Comparison of ENCODE assay signal across 13 mouse cellular contexts in genomic region chr11:32302824-32303419, GRCm38 (mm10). TPM values are rescaled to one million over a fixed set of nuclear protein-coding genes. Genes with fewer than 3 reads are reported as not detected.
DNase-seq lines count a peak whose midpoint lies in the region; ATAC-seq lines count a peak whose summit lies in the region.
"Had no signal": no experiment of that assay in that cellular context is flagged by ENCODE, and none has a peak within 500 bp of the region (broad histone marks: within the 10 kb centered on the region; RNA-seq: fewer than 3 reads in every experiment).

No protein-coding gene starts in this region.

- no peaks in the 10 kb centered on the region for H3K27me3 ChIP-seq in forebrain, embryonic 15.5 days
- H3K27me3 ChIP-seq in forebrain, embryonic 12.5 days, result peaks cover 18% of the 10 kb centered on the region
- H3K27me3 ChIP-seq in liver, embryonic 13.5 days, result peaks cover 42% of the 10 kb centered on the region
- H3K27me3 ChIP-seq in liver, embryonic 11.5 days (replicated peaks; ENCODE audit: control insufficient read depth, insufficient read depth, low read length), result peaks cover 9% of the 10 kb centered on the region

- DNase-seq in liver, embryonic 13.5 days, result no peak
- DNase-seq in liver, embryonic 11.5 days (ENCODE audit: low spot score), result no peak
- peak; percentile 43 for DNase-seq in heart, postnatal 4 days
- DNase-seq in lung, postnatal 4 days, result peak; percentile 11 to 69
- no peak for DNase-seq in thymus, adult 18-20 months
- DNase-seq: cerebellum, adult 18-20 months had no signal

- H3K4me2 ChIP-seq in forebrain, embryonic 15.5 days (replicated peaks), result no peak overlapping the region
- no peak overlapping the region for H3K4me2 ChIP-seq in forebrain, embryonic 12.5 days
- no peak overlapping the region for H3K4me2 ChIP-seq in liver, embryonic 13.5 days
- H3K4me2 ChIP-seq in liver, embryonic 11.5 days, result no peak overlapping the region

- H3K27ac ChIP-seq in forebrain, embryonic 15.5 days (replicated peaks), result peak overlapping the region; percentile 31; the same call in 1 of the 2 replicates
- no peak overlapping the region for H3K27ac ChIP-seq in forebrain, embryonic 12.5 days
- peak overlapping the region; percentile 20; the same call in 1 of the 2 replicates for H3K27ac ChIP-seq in liver, embryonic 13.5 days
- no peak overlapping the region for H3K27ac ChIP-seq in liver, embryonic 11.5 days (ENCODE audit: low read depth, low read length)

- no peak overlapping the region for H3K9ac ChIP-seq in forebrain, embryonic 15.5 days (replicated peaks)
- no peak overlapping the region for H3K9ac ChIP-seq in forebrain, embryonic 12.5 days
- peak overlapping the region; percentile 31; the same call in 1 of the 2 replicates for H3K9ac ChIP-seq in liver, embryonic 13.5 days
- no peak overlapping the region for H3K9ac ChIP-seq in liver, embryonic 11.5 days (ENCODE audit: low read depth, low read length)

- H3K4me1 ChIP-seq in forebrain, embryonic 15.5 days, result peaks cover 9% of the 10 kb centered on the region; the same call in 1 of the 2 replicates
- no peaks in the 10 kb centered on the region for H3K4me1 ChIP-seq in forebrain, embryonic 12.5 days
- peaks cover 58% of the 10 kb centered on the region for H3K4me1 ChIP-seq in liver, embryonic 13.5 days (replicated peaks)
- H3K4me1 ChIP-seq in liver, embryonic 11.5 days (replicated peaks; ENCODE audit: control insufficient read depth, insufficient read depth, low read length), result no peaks in the 10 kb centered on the region

- H3K4me3 ChIP-seq in forebrain, embryonic 15.5 days, result no peak overlapping the region
- no peak overlapping the region for H3K4me3 ChIP-seq in forebrain, embryonic 12.5 days (replicated peaks)
- no peak overlapping the region for H3K4me3 ChIP-seq in liver, embryonic 13.5 days (replicated peaks)
- H3K4me3 ChIP-seq in liver, embryonic 11.5 days (ENCODE audit: low read depth, low read length), result no peak overlapping the region

- WGBS in forebrain, embryonic 15.5 days, result 38% methylated on average over 2 of the region's 2 CpGs
- WGBS in forebrain, embryonic 12.5 days, result 43% methylated on average over 2 of the region's 2 CpGs
- WGBS in liver, embryonic 13.5 days (ENCODE audit: insufficient replicate concordance), result 33% methylated on average over 2 of the region's 2 CpGs
- 44% methylated on average over 2 of the region's 2 CpGs for WGBS in liver, embryonic 11.5 days

- ATAC-seq in forebrain, embryonic 15.5 days (replicated peaks), result peak; percentile 60
- ATAC-seq in forebrain, embryonic 12.5 days (ENCODE audit: low FRiP score), result no peak
- no peak for ATAC-seq in liver, embryonic 13.5 days (ENCODE audit: low read depth)
- ATAC-seq in liver, embryonic 11.5 days (replicated peaks; ENCODE audit: low FRiP score), result no peak
- no peak for ATAC-seq in activated CD4-positive, CD25-positive, alpha-beta regulatory T cell, adult 4 months

- H3K9me3 ChIP-seq in forebrain, embryonic 15.5 days, result no peaks in the 10 kb centered on the region
- no peaks in the 10 kb centered on the region for H3K9me3 ChIP-seq in forebrain, embryonic 12.5 days
- no peaks in the 10 kb centered on the region for H3K9me3 ChIP-seq in liver, embryonic 13.5 days (replicated peaks)
- no peaks in the 10 kb centered on the region for H3K9me3 ChIP-seq in liver, embryonic 11.5 days (ENCODE audit: control insufficient read depth, low read length)

- H3K36me3 ChIP-seq in forebrain, embryonic 15.5 days, result no peaks in the 10 kb centered on the region
- H3K36me3 ChIP-seq in forebrain, embryonic 12.5 days (replicated peaks), result no peaks in the 10 kb centered on the region
- peaks cover 37% of the 10 kb centered on the region for H3K36me3 ChIP-seq in liver, embryonic 13.5 days
- H3K36me3 ChIP-seq in liver, embryonic 11.5 days (ENCODE audit: control insufficient read depth, insufficient read depth, low read length), result no peaks in the 10 kb centered on the region

RNA-seq across cellular contexts. Expression of gene Hbq1a, which starts 3.1 kb away (rescaled TPM):
- polyA plus RNA-seq in forebrain, embryonic 15.5 days (2015; fragmentation: Nextera tagmentation; extraction: Ambion mirVana), result 0.69 and 1.1 TPM in 2 replicates
- polyA plus RNA-seq in forebrain, embryonic 12.5 days (2016; fragmentation: Nextera tagmentation; extraction: Ambion mirVana), result 0.73 TPM in 1 of 2 replicates, not detected in the other
- 5.6 and 6.1 TPM in 2 replicates for polyA plus RNA-seq in liver, embryonic 13.5 days (2015; fragmentation: Nextera tagmentation; extraction: Ambion mirVana)
- polyA plus RNA-seq in liver, embryonic 11.5 days (2014; fragmentation: Nextera tagmentation; extraction: Ambion mirVana), result 0.47 and 0.92 TPM in 2 replicates
- total RNA-seq in heart, postnatal 4 days (2021), result under 1 TPM in 1 of 2 experiments, not detected in 1; 0.77 TPM
- not detected for polyA plus RNA-seq in activated CD4-positive, CD25-positive, alpha-beta regulatory T cell, adult 4 months (2017; shearing (Covaris generic))
- total RNA-seq: gastrocnemius, adult 8-10 months had no signal
- polyA plus RNA-seq: hindbrain, embryonic 11.5 days had no signal

RNA-seq across cellular contexts. Expression of gene Hba-a2, which starts 6.6 kb away (rescaled TPM):
- 5,603 and 5,963 TPM in 2 replicates for polyA plus RNA-seq in forebrain, embryonic 15.5 days (2015; fragmentation: Nextera tagmentation; extraction: Ambion mirVana)
- 4,843 and 6,486 TPM in 2 replicates for polyA plus RNA-seq in forebrain, embryonic 12.5 days (2016; fragmentation: Nextera tagmentation; extraction: Ambion mirVana)
- 140,141 and 155,581 TPM in 2 replicates for polyA plus RNA-seq in liver, embryonic 13.5 days (2015; fragmentation: Nextera tagmentation; extraction: Ambion mirVana)
- 25,282 and 25,421 TPM in 2 replicates for polyA plus RNA-seq in liver, embryonic 11.5 days (2014; fragmentation: Nextera tagmentation; extraction: Ambion mirVana)
- total RNA-seq in heart, postnatal 4 days (2021), result over 10,000 TPM in 1 of 2 experiments, 1,000 to 10,000 TPM in 1; 3,595 to 11,404 TPM
- polyA plus RNA-seq in activated CD4-positive, CD25-positive, alpha-beta regulatory T cell, adult 4 months (2017; shearing (Covaris generic)), result 100 to 1,000 TPM in 1 of 2 experiments, 1 to 10 TPM in 1; 8.9 to 339 TPM

RNA-seq across cellular contexts. Expression of gene Hbq1b, which starts 16.2 kb away (rescaled TPM):
- 1.6 and 2.5 TPM in 2 replicates for polyA plus RNA-seq in forebrain, embryonic 15.5 days (2015; fragmentation: Nextera tagmentation; extraction: Ambion mirVana)
- 2.4 TPM in 2 replicates for polyA plus RNA-seq in forebrain, embryonic 12.5 days (2016; fragmentation: Nextera tagmentation; extraction: Ambion mirVana)
- 111 and 141 TPM in 2 replicates for polyA plus RNA-seq in liver, embryonic 13.5 days (2015; fragmentation: Nextera tagmentation; extraction: Ambion mirVana)
- polyA plus RNA-seq in liver, embryonic 11.5 days (2014; fragmentation: Nextera tagmentation; extraction: Ambion mirVana), result 43.6 and 45.8 TPM in 2 replicates
- total RNA-seq in heart, postnatal 4 days (2021), result 1 to 10 TPM in 1 of 2 experiments, not detected in 1; 1.2 TPM
- not detected for polyA plus RNA-seq in activated CD4-positive, CD25-positive, alpha-beta regulatory T cell, adult 4 months (2017; shearing (Covaris generic))
- total RNA-seq: gastrocnemius, adult 8-10 months had no signal

RNA-seq across cellular contexts. Expression of gene Hba-a1, which starts 19.6 kb away (rescaled TPM):
- polyA plus RNA-seq in forebrain, embryonic 15.5 days (2015; fragmentation: Nextera tagmentation; extraction: Ambion mirVana), result 2,103 and 2,256 TPM in 2 replicates
- 2,326 and 2,947 TPM in 2 replicates for polyA plus RNA-seq in forebrain, embryonic 12.5 days (2016; fragmentation: Nextera tagmentation; extraction: Ambion mirVana)
- polyA plus RNA-seq in liver, embryonic 13.5 days (2015; fragmentation: Nextera tagmentation; extraction: Ambion mirVana), result 56,818 and 64,288 TPM in 2 replicates
- polyA plus RNA-seq in liver, embryonic 11.5 days (2014; fragmentation: Nextera tagmentation; extraction: Ambion mirVana), result 12,698 and 12,741 TPM in 2 replicates
- total RNA-seq in heart, postnatal 4 days (2021), result over 10,000 TPM in 1 of 2 experiments, 1,000 to 10,000 TPM in 1; 3,912 to 12,509 TPM
- 100 to 1,000 TPM in 1 of 2 experiments, 1 to 10 TPM in 1; 4.6 to 196 TPM for polyA plus RNA-seq in activated CD4-positive, CD25-positive, alpha-beta regulatory T cell, adult 4 months (2017; shearing (Covaris generic))

RNA-seq across cellular contexts. Expression of gene Hba-x, which starts 26.7 kb away (rescaled TPM):
- 24.0 and 37.2 TPM in 2 replicates for polyA plus RNA-seq in forebrain, embryonic 15.5 days (2015; fragmentation: Nextera tagmentation; extraction: Ambion mirVana)
- polyA plus RNA-seq in forebrain, embryonic 12.5 days (2016; fragmentation: Nextera tagmentation; extraction: Ambion mirVana), result 1,147 and 1,607 TPM in 2 replicates
- polyA plus RNA-seq in liver, embryonic 13.5 days (2015; fragmentation: Nextera tagmentation; extraction: Ambion mirVana), result 289 and 430 TPM in 2 replicates
- polyA plus RNA-seq in liver, embryonic 11.5 days (2014; fragmentation: Nextera tagmentation; extraction: Ambion mirVana), result 4,144 and 4,673 TPM in 2 replicates
- under 1 TPM in 1 of 2 experiments, not detected in 1; 0.52 TPM for total RNA-seq in heart, postnatal 4 days (2021)
- polyA plus RNA-seq in activated CD4-positive, CD25-positive, alpha-beta regulatory T cell, adult 4 months (2017; shearing (Covaris generic)), result not detected
- total RNA-seq: gastrocnemius, adult 8-10 months; layer of hippocampus, postnatal 10 days; MEL had no signal

Comparison
In these comparisons a context has a peak if more than half of its experiments do, and no peak if none do; other contexts are left out.
1. H3K27ac ChIP-seq: peak in forebrain, embryonic 15.5 days (single experiment) and liver, embryonic 13.5 days (single experiment); none in forebrain, embryonic 12.5 days (single experiment) and liver, embryonic 11.5 days (single experiment).
2. DNase-seq: peak in heart, postnatal 4 days (single experiment) and lung, postnatal 4 days (2 of 2); none in liver, embryonic 13.5 days (single experiment), liver, embryonic 11.5 days (single experiment) and thymus, adult 18-20 months (0 of 2).
3. RNA of gene Hba-a2, which starts 6.6 kb away (polyA plus RNA-seq): 140,141 to 155,581 TPM in liver, embryonic 13.5 days, 25,282 to 25,421 TPM in liver, embryonic 11.5 days, 4,843 to 6,486 TPM in forebrain, embryonic 12.5 days and 5,603 to 5,963 TPM in forebrain, embryonic 15.5 days; 8.9 to 339 TPM in activated CD4-positive, CD25-positive, alpha-beta regulatory T cell, adult 4 months; every median in the first group is over 10 times any median in the second.
4. RNA of gene Hbq1b, which starts 16.2 kb away (polyA plus RNA-seq): 111 to 141 TPM in liver, embryonic 13.5 days and 43.6 to 45.8 TPM in liver, embryonic 11.5 days; 2.4 TPM in forebrain, embryonic 12.5 days, 1.6 to 2.5 TPM in forebrain, embryonic 15.5 days and not detected in activated CD4-positive, CD25-positive, alpha-beta regulatory T cell, adult 4 months; every median in the first group is over 10 times any median in the second.